Mouse (Mus musculus) MEL (cell line): ENCODE measurements around the gene Gltp. TPM values are rescaled to one million over a fixed set of nuclear protein-coding genes. Genes with fewer than 3 reads are reported as not detected.

Experiments used
- DNase-seq: peaks from one replicate; pipeline ENCODE4 v3.0.0; 2011; ENCODE audit warnings: low read depth, low spot score
- H3K27ac ChIP-seq: 2 replicates; pipeline ENCODE4 v1.5.1; 2012; ENCODE audit warnings: low read depth, mild to moderate bottlenecking, control low read depth, low read length, moderate library complexity; ENCODE audit not compliant: control insufficient read depth
- H3K27me3 ChIP-seq, 2 experiments: fragments of 150-350 bp in 1 of 2; sonication (generic) in 1 of 2; 2 replicates each; pipeline ENCODE4 v1.6.1; 2012; ENCODE audit warnings: low read length in 2 of 2, mild to moderate bottlenecking in 2 of 2, improper control_type of control experiment in 1 of 2, moderate library complexity in 1 of 2; ENCODE audit not compliant: insufficient read depth in 2 of 2, control insufficient read depth in 1 of 2
- H3K36me3 ChIP-seq, 2 experiments: 2 replicates each; pipeline ENCODE4 v1.6.1; 2012 to 2014; ENCODE audit warnings: low read length in 2 of 2, improper control_type of control experiment in 1 of 2, inconsistent platforms in 1 of 2, mild to moderate bottlenecking in 1 of 2; ENCODE audit not compliant: insufficient read depth in 2 of 2, control insufficient read depth in 1 of 2
- H3K4me1 ChIP-seq, 2 experiments: fragments of 150-350 bp in 1 of 2; sonication (generic) in 1 of 2; 2 replicates each; pipeline ENCODE4 v1.6.1; 2012; ENCODE audit warnings: low read length in 2 of 2, improper control_type of control experiment in 1 of 2, mild to moderate bottlenecking in 1 of 2; ENCODE audit not compliant: insufficient read depth in 2 of 2, control insufficient read depth in 1 of 2
- H3K4me3 ChIP-seq, 2 experiments: fragments of 150-350 bp in 1 of 2; sonication (generic) in 1 of 2; 2 replicates each; pipeline ENCODE4 v1.5.1; 2012; ENCODE audit warnings: low read depth in 2 of 2, low read length in 2 of 2, mild to moderate bottlenecking in 2 of 2, moderate library complexity in 2 of 2, control low read depth in 1 of 2, improper control_type of control experiment in 1 of 2; ENCODE audit not compliant: control insufficient read depth in 1 of 2, insufficient read depth in 1 of 2
- H3K79me2 ChIP-seq: 2 replicates; pipeline ENCODE4 v1.6.1; 2012; ENCODE audit warnings: mild to moderate bottlenecking, low read length, moderate library complexity; ENCODE audit not compliant: control insufficient read depth, poor library complexity, insufficient read depth
- H3K9ac ChIP-seq: 2 replicates; pipeline ENCODE4 v1.6.1; 2012; ENCODE audit warnings: low read depth, mild to moderate bottlenecking, control low read depth, low read length, moderate library complexity; ENCODE audit not compliant: control insufficient read depth, poor library complexity, severe bottlenecking
- H3K9me3 ChIP-seq: fragments of 150-350 bp; sonication (generic); replicated peaks from 2 replicates; pipeline ENCODE4 v1.6.1; 2012; ENCODE audit warnings: mild to moderate bottlenecking, low read length, improper control_type of control experiment, moderate library complexity; ENCODE audit not compliant: insufficient read depth
- BHLHE40 ChIP-seq: IDR thresholded peaks from 2 replicates; pipeline ENCODE4 v1.6.1; 2012; ENCODE audit warnings: low read depth, mild to moderate bottlenecking, inconsistent platforms, low read length, improper control_type of control experiment, borderline replicate concordance
- CHD2 ChIP-seq: IDR thresholded peaks from 2 replicates; pipeline ENCODE4 v1.6.1; 2011; ENCODE audit warnings: low read length, improper control_type of control experiment
- CTCF ChIP-seq, 3 experiments: IDR thresholded peaks in 2 of 3; conservative IDR thresholded peaks in 1 of 3; 2 replicates each; pipeline ENCODE4 v1.5.1; 2011 to 2012; ENCODE audit warnings: low read length in 3 of 3, low read depth in 2 of 3, mild to moderate bottlenecking in 2 of 3, improper control_type of control experiment in 1 of 3, inconsistent platforms in 1 of 3, mixed read lengths in 1 of 3, moderate library complexity in 1 of 3; ENCODE audit not compliant: control insufficient read depth in 1 of 3, insufficient read depth in 1 of 3, poor library complexity in 1 of 3, severe bottlenecking in 1 of 3
- E2F4 ChIP-seq: IDR thresholded peaks from 2 replicates; pipeline ENCODE4 v1.6.1; 2011; ENCODE audit warnings: low read depth, low read length, improper control_type of control experiment, borderline replicate concordance
- ELF1 ChIP-seq: IDR thresholded peaks from 2 replicates; pipeline ENCODE4 v1.6.1; 2014; ENCODE audit warnings: low read depth, mild to moderate bottlenecking, inconsistent platforms, low read length, improper control_type of control experiment, moderate library complexity
- EP300 ChIP-seq, 2 experiments: IDR thresholded peaks; 2 replicates each; pipeline ENCODE4 v1.6.1; 2011; ENCODE audit warnings: improper control_type of control experiment in 2 of 2, low read length in 2 of 2, low read depth in 1 of 2, mild to moderate bottlenecking in 1 of 2
- HCFC1 ChIP-seq: IDR thresholded peaks from 2 replicates; pipeline ENCODE4 v1.6.1; 2012; ENCODE audit warnings: low read depth, mild to moderate bottlenecking, inconsistent platforms, low read length, improper control_type of control experiment, moderate library complexity
- MAX ChIP-seq: IDR thresholded peaks from 2 replicates; pipeline ENCODE4 v1.6.1; 2011; ENCODE audit warnings: low read length, improper control_type of control experiment
- MAZ ChIP-seq: IDR thresholded peaks from 2 replicates; pipeline ENCODE4 v1.6.1; 2012; ENCODE audit warnings: low read depth, mild to moderate bottlenecking, inconsistent platforms, low read length, improper control_type of control experiment
- MEF2A ChIP-seq: IDR thresholded peaks from 2 replicates; pipeline ENCODE4 v1.6.1; 2014; ENCODE audit warnings: low read depth, mild to moderate bottlenecking, inconsistent platforms, low read length, improper control_type of control experiment; ENCODE audit not compliant: poor library complexity, insufficient replicate concordance, severe bottlenecking; ENCODE audit errors: extremely low read depth
- MXI1 ChIP-seq: IDR thresholded peaks from 2 replicates; pipeline ENCODE4 v1.6.1; 2011; ENCODE audit warnings: mild to moderate bottlenecking, low read depth, low read length, improper control_type of control experiment
- MYC ChIP-seq: IDR thresholded peaks from 2 replicates; pipeline ENCODE4 v1.6.1; 2011; ENCODE audit warnings: low read depth, mild to moderate bottlenecking, low read length, improper control_type of control experiment, moderate library complexity
- NELFE ChIP-seq: IDR thresholded peaks from 2 replicates; pipeline ENCODE4 v1.6.1; 2011; ENCODE audit warnings: low read depth, low read length, improper control_type of control experiment
- NRF1 ChIP-seq: IDR thresholded peaks from 2 replicates; pipeline ENCODE4 v1.6.1; 2014; ENCODE audit warnings: low read depth, mild to moderate bottlenecking, inconsistent platforms, low read length, improper control_type of control experiment, moderate library complexity; ENCODE audit not compliant: poor library complexity, insufficient read depth, severe bottlenecking
- POLR2AphosphoS2 ChIP-seq: IDR thresholded peaks from 2 replicates; pipeline ENCODE4 v1.6.1; 2011; ENCODE audit warnings: low read length, improper control_type of control experiment
- POLR2AphosphoS5 ChIP-seq: IDR thresholded peaks from 2 replicates; pipeline ENCODE4 v1.6.1; 2012; ENCODE audit warnings: low read depth, borderline replicate concordance, mild to moderate bottlenecking, inconsistent platforms, low read length, moderate library complexity, mixed read lengths
- RAD21 ChIP-seq: IDR thresholded peaks from 2 replicates; pipeline ENCODE4 v1.6.1; 2011; ENCODE audit warnings: mild to moderate bottlenecking, low read depth, low read length, improper control_type of control experiment
- RCOR1 ChIP-seq: IDR thresholded peaks from 2 replicates; pipeline ENCODE4 v1.6.1; 2012; ENCODE audit warnings: low read depth, mild to moderate bottlenecking, inconsistent platforms, low read length, improper control_type of control experiment
- SIN3A ChIP-seq: IDR thresholded peaks from 2 replicates; pipeline ENCODE4 v1.6.1; 2012; ENCODE audit warnings: low read length, improper control_type of control experiment, inconsistent platforms
- SMC3 ChIP-seq: IDR thresholded peaks from 2 replicates; pipeline ENCODE4 v1.6.1; 2011; ENCODE audit warnings: low read depth, low read length, improper control_type of control experiment
- TAL1 ChIP-seq: IDR thresholded peaks from 2 replicates; pipeline ENCODE4 v1.6.1; 2012; ENCODE audit warnings: mild to moderate bottlenecking, inconsistent platforms, low read length, moderate library complexity, mixed read lengths
- TBP ChIP-seq: IDR thresholded peaks from 2 replicates; pipeline ENCODE4 v1.8.0; 2011; ENCODE audit warnings: low read depth, low read length, improper control_type of control experiment
- TCF12 ChIP-seq: IDR thresholded peaks from 2 replicates; pipeline ENCODE4 v1.6.1; 2014; ENCODE audit warnings: low read depth, mild to moderate bottlenecking, inconsistent platforms, low read length, improper control_type of control experiment, moderate library complexity
- UBTF ChIP-seq: IDR thresholded peaks from 2 replicates; pipeline ENCODE4 v1.6.1; 2012; ENCODE audit warnings: low read depth, mild to moderate bottlenecking, inconsistent platforms, low read length, improper control_type of control experiment, moderate library complexity, borderline replicate concordance; ENCODE audit not compliant: insufficient read depth
- USF1 ChIP-seq: IDR thresholded peaks from 2 replicates; pipeline ENCODE4 v1.6.1; 2014; ENCODE audit warnings: low read depth, mild to moderate bottlenecking, inconsistent platforms, low read length, improper control_type of control experiment, moderate library complexity
- USF2 ChIP-seq, 2 experiments: IDR thresholded peaks; 2 replicates each; pipeline ENCODE4 v1.6.1; 2011 to 2012; ENCODE audit warnings: improper control_type of control experiment in 2 of 2, low read length in 2 of 2, borderline replicate concordance in 1 of 2, inconsistent platforms in 1 of 2, low read depth in 1 of 2, mild to moderate bottlenecking in 1 of 2; ENCODE audit not compliant: insufficient read depth in 1 of 2
- ZC3H11A ChIP-seq: IDR thresholded peaks from 2 replicates; pipeline ENCODE4 v1.6.1; 2012; ENCODE audit warnings: low read depth, mild to moderate bottlenecking, inconsistent platforms, low read length, improper control_type of control experiment
- ZMIZ1 ChIP-seq: IDR thresholded peaks from 2 replicates; pipeline ENCODE4 v1.6.1; 2012; ENCODE audit warnings: low read depth, mild to moderate bottlenecking, inconsistent platforms, low read length, improper control_type of control experiment, moderate library complexity
- ZNF384 ChIP-seq: IDR thresholded peaks from 2 replicates; pipeline ENCODE4 v1.6.1; 2012; ENCODE audit warnings: low read depth, mild to moderate bottlenecking, inconsistent platforms, low read length, improper control_type of control experiment
- polyA plus RNA-seq, 2 experiments: library from polyadenylated mRNA; stranded (reverse) in 1 of 2; unstranded in 1 of 2; fragments of >175 nt in 1 of 2; fragments of >200 nt in 1 of 2; gene quantifications; 2 replicates each; pipeline versions ENCODE4 v1.2.1 to v1.2.4; 2012; ENCODE audit warnings: low replicate concordance in 2 of 2, low read depth in 1 of 2; ENCODE audit not compliant: insufficient read length in 2 of 2, insufficient read depth in 1 of 2, missing spikeins in 1 of 2
- total RNA-seq: library from RNA; depleted of rRNA; stranded (reverse); fragments of 300-350 nt; gene quantifications from 2 replicates; pipeline ENCODE4 v1.2.3, GENCODE M21; 2012

Gltp gene
- total and polyA plus RNA-seq, 3 experiments, result 18.8 to 211 (median 67.2) TPM

GRCm38 (mm10) chr5:114696939-114697338, 6.2 kb upstream of the Gltp start (continued):
- peak; percentile 70 for TF ChIP-seq NRF1
- TF ChIP-seq ZNF384, result no peak
- 0 out of 2 replicates have a peak, but pooled peaks have one; percentile 62 for TF ChIP-seq ZMIZ1
- peak; percentile 36 for TF ChIP-seq SIN3A

GRCm38 (mm10) chr5:114695775-114696174, 5.0 kb upstream of the Gltp start:
- Histone ChIP-seq H3K9ac (no peak overlapping the region), H3K4me3 (no peak overlapping the region), H3K27ac (no peak overlapping the region), H3K4me1 (peaks cover 0 to 17% of the 10 kb centered on the region in 2 experiments; a peak in 1 of 4 replicates), H3K27me3 (peaks cover 0 to 2% of the 10 kb centered on the region in 2 experiments; a peak in 1 of 4 replicates), H3K79me2 (no peaks in the 10 kb centered on the region; the same call in 1 of the 2 replicates), H3K36me3 (peaks cover 0 to 10% of the 10 kb centered on the region in 2 experiments; a peak in 2 of 4 replicates), H3K9me3 (no peaks in the 10 kb centered on the region)
- TF ChIP-seq MEF2A (no peak), ZNF384 (0 out of 2 replicates have a peak, but pooled peaks have one; percentile 30), NELFE (no peak), MAX (no peak), POLR2AphosphoS5 (no peak), MXI1 (no peak), UBTF (no peak), CHD2 (no peak), CTCF (IDR thresholded peaks at IDR 0.05 in 2 of 3, conservative IDR thresholded peaks at IDR 0.05 in 1 of 3; ENCODE audit: control insufficient read depth in 1 of 3, insufficient read depth in 1 of 3, low read depth in 2 of 3, low read length in 3 of 3, poor library complexity in 1 of 3, severe bottlenecking in 1 of 3) (peak; percentile 16 to 54 (median 20); a peak in 3 of 6 replicates), MYC (no peak), ELF1 (no peak), E2F4 (no peak), TCF12 (no peak), TAL1 (no peak), BHLHE40 (no peak), MAZ (no peak), USF1 (no peak), NRF1 (no peak), SMC3 (peak; percentile 46), POLR2AphosphoS2 (no peak), EP300 (IDR thresholded peaks at IDR 0.05; ENCODE audit: low read depth in 1 of 2, low read length in 2 of 2) (no peak), USF2 (IDR thresholded peaks at IDR 0.05; ENCODE audit: borderline replicate concordance in 1 of 2, insufficient read depth in 1 of 2, low read depth in 1 of 2, low read length in 2 of 2) (no peak), SIN3A (no peak), ZMIZ1 (no peak), RCOR1 (no peak), RAD21 (peak; percentile 34), HCFC1 (no peak), TBP (no peak), ZC3H11A (peak; percentile 29; the same call in 1 of the 2 replicates)
- DNase-seq, result peak; percentile 60
